Mouse (Mus musculus): ENCODE results near the gene Cnot2.

Gene Cnot2

GRCm38 (mm10) chr10:116481917-116482316 lies 99.4 kb downstream of the Cnot2 start:
- no peak for DNase-seq (ENCODE audit: extremely low read depth, low read depth, low spot score)

- no peak for DNase-seq (ENCODE audit: extremely low read depth, low read depth, low spot score)
Observed at GRCm38 (mm10) chr10:116480988-116481387, 100.3 kb downstream of the Cnot2 start.

- no peak for DNase-seq (ENCODE audit: extremely low read depth, low read depth, low spot score)
Observed at GRCm38 (mm10) chr10:116476559-116476958, 104.8 kb downstream of the Cnot2 start.

- no peak for DNase-seq (ENCODE audit: extremely low read depth, low read depth, low spot score)
Observed at GRCm38 (mm10) chr10:116475725-116476124, 105.6 kb downstream of the Cnot2 start.

DNA sequence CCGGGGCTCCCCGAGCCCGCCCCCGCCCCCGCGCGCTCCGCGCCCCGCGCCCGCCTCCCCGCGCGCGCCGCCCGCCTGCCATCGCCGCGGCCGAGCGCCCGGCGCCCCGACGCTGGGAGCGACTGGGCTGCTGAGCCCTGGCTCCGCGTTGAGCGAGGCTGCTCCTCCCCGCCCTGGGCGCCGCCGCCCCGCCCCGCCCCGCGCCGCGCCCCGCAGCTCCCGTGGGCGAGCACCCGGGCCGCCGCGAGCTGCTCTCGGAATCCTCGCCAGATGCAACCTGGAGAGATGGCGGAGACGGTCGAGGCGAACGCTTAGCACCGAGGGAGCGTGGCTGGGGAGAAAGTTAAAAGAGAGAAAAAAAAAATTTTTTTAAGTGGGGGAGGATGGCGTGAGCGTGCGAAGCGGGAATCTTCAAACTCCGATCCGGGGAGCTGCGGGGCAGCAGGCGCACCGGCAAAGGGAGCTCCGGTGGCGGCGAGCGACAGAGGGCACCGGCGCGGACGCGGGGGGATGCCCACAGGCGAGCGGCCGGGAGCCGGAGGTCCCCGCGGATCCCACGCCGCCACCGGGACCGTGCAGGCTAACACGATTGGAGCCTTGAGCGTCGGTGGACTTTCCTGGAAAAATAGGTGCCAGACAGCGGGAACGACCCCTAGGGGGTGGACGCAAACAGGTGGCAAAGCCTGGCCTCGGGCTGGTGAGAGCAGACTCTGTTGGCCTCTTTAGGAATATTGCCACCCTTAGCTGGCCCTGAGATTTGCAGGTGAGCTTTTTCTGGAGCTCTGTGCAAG lies 107.4 kb downstream of the Cnot2 start, which contains the start of gene Kcnmb4:
TSS of gene Kcnmb4 (minus strand) at position 120 of the 791 bp plus-strand sequence.
- DNase-seq (ENCODE audit: extremely low read depth, low read depth, low spot score) = no peak

GRCm38 (mm10) chr10:116473071-116473758 lies 108.1 kb downstream of the Cnot2 start:
- no peak for DNase-seq (ENCODE audit: extremely low read depth, low read depth, low spot score)

DNA sequence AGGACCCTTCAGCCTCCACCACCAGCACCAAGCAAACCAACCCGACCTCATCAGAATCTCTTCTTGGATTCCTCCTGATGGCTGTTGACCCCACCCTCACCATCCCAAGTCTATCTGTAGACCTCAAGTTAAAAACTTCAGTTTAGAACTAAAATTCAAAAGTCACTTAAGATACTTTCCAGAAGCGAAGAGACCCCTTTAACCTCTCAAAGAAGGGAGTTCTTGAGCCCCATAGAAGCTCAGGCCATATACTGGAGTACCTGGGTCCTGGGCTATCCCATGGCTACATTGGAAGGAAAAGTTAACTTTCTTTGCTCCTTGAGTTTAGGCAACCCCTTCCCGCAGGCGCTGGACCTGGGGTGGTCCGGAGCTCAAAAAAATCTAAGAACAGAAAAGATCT lies 108.7 kb downstream of the Cnot2 start:
- DNase-seq (ENCODE audit: extremely low read depth, low read depth, low spot score) = no peak

DNA sequence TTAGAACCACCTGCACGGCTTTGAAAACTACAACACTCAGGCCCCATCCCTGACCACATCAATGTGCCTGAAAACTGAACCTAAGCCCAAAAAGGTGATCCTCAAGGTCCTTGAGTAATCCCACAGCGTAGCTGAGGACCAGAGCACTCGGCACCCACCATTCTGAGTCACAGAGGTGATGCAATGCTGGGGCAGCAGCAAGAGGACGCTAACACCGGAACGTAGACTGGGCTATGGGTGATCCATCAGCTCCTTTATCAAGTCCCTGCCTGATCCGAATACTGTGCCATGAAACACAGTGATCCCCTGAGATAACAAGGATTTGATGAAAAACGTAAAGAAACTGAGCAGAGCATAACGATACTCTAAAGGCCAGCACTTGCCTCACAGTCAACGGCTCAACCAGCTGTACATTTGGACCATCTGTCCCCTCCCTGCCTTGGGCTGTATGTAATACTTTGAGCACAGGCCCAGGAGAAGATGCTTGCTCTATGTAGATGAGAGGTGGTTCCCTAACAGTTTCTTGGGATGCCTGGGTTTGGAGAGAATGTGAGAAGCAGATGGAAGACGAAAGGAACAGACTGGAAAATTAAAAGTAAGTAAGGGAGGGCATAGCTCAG lies 110.9 kb downstream of the Cnot2 start:
- DNase-seq (ENCODE audit: extremely low read depth, low read depth, low spot score) = no peak

GRCm38 (mm10) chr10:116468094-116468493 lies 113.2 kb downstream of the Cnot2 start:
- no peak for DNase-seq (ENCODE audit: extremely low read depth, low read depth, low spot score)

- no peak for DNase-seq (ENCODE audit: extremely low read depth, low read depth, low spot score)
Observed at GRCm38 (mm10) chr10:116463753-116464345, 117.5 kb downstream of the Cnot2 start.

- DNase-seq (ENCODE audit: extremely low read depth, low read depth, low spot score) = no peak
Observed at GRCm38 (mm10) chr10:116461443-116461842, 119.9 kb downstream of the Cnot2 start.

- no peak for DNase-seq (ENCODE audit: extremely low read depth, low read depth, low spot score)
Observed at GRCm38 (mm10) chr10:116458786-116459185, 122.5 kb downstream of the Cnot2 start.

DNA sequence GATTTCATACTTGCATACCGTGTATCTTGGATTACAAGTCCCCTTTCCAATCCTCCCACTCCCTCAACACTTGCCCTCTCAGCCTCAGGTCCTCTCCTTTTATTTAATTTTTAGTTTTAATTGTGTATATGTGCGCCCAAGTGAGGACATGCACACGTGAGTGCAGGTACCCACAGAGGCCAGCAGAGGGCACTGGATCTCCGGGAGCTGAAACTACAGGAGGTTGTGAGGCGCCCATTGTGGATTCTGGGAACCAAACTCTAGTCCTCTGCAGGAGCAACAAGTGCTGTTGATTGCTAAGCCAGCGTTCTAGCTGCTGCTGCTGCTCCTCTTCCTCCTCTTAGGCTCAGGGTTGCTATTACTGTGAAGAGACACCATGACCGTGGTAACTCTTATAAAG lies 128.5 kb downstream of the Cnot2 start:
- DNase-seq (ENCODE audit: extremely low read depth, low read depth, low spot score) = no peak

DNA sequence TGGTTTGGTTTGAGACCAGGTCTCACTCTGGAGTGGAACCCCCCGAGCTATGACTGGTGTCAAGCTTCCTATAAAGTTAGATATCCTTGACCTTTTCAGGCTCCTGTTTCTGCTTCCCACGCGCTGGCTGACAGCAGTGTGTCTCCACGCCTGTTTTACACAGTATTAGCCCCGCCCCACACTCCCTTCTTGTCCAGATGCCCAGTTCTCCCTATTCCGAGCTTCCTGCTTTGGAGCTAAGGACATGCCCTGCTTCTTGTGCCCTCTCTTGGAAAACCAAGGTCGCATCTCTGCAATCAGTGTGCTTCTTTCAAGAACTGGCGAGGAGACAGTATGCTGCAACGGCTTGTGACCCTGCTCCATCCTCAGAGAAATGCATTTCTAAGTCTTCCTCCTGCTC lies 130.7 kb downstream of the Cnot2 start:
- DNase-seq (ENCODE audit: extremely low read depth, low read depth, low spot score) = no peak

DNA sequence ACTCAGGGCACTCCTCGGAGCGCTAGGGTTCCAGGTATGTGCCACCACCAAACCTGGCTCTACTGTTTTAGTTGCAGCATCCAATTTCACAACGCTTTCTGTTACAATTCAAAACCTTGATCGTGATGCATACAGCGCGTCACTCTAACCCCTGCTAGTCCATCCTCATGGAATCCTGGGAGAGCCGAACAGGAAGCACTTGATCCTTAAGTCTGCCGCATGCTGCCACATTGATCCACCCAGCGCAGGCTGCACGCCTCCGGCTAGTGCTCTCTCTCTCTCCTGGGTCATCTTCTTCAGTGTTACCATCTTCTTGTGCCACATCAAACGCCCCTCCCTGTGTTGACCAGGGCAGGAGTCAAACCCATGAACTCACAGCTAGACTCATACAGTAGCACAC lies 133.1 kb downstream of the Cnot2 start:
- DNase-seq (ENCODE audit: extremely low read depth, low read depth, low spot score) = no peak

GRCm38 (mm10) chr10:116447176-116447575 lies 134.1 kb downstream of the Cnot2 start:
- DNase-seq (ENCODE audit: extremely low read depth, low read depth, low spot score) = no peak

GRCm38 (mm10) chr10:116446040-116446439 lies 135.3 kb downstream of the Cnot2 start:
- no peak for DNase-seq (ENCODE audit: extremely low read depth, low read depth, low spot score)

- no peak for DNase-seq (ENCODE audit: extremely low read depth, low read depth, low spot score)
Observed at GRCm38 (mm10) chr10:116444826-116445225, 136.5 kb downstream of the Cnot2 start.

- DNase-seq (ENCODE audit: extremely low read depth, low read depth, low spot score) = no peak
Observed at GRCm38 (mm10) chr10:116444371-116444770, 136.9 kb downstream of the Cnot2 start.

GRCm38 (mm10) chr10:116440946-116441345 lies 140.4 kb downstream of the Cnot2 start:
- no peak for DNase-seq (ENCODE audit: extremely low read depth, low read depth, low spot score)

DNA sequence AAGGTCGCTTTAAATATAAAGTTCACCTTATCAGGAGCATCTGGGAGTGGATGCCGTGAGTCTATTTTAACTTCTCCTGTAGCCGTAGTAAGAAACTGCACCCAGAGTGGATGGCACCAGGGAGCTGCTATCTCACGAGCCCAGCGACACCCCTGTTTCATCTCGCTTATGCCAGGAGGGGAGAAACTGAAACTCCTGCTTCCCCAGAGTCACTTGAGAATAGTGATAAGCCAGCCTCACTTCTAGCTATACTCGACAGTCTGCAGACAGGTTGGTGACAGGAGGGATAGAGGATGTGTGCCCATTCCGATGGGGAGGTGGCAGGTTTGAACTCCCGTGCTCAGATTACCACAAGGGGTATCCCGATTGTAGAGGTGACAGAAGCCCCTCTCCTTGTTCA lies 141.2 kb downstream of the Cnot2 start:
- no peak for DNase-seq (ENCODE audit: extremely low read depth, low read depth, low spot score)
